ENCODE assay signal across 8 mouse cellular contexts in genomic region chr17:35699919-35700318, GRCm38 (mm10). TPM values are rescaled to one million over a fixed set of nuclear protein-coding genes. Genes with fewer than 3 reads are reported as not detected.
A peak's percentile ranks its signal among the peaks of the same experiment; 100 is the strongest.
DNase-seq lines count a peak whose midpoint lies in the region; ATAC-seq and TF ChIP-seq lines count a peak whose summit lies in the region.

No protein-coding gene starts in this region.

- DNase-seq in ES-E14 (ENCODE audit: low read depth, low spot score): no peak
- DNase-seq in forebrain, embryonic 14.5 days (ENCODE audit: low spot score): peak; percentile 62
- peak; percentile 70 to 80 for DNase-seq in heart, postnatal 36 days
- DNase-seq in layer of hippocampus, adult 9-11 months: peak; percentile 86
- peak; percentile 77 for DNase-seq in right cerebral cortex, adult 18-20 months

- 2% methylated on average over 19 of the region's 19 CpGs for WGBS in forebrain, embryonic 14.5 days
- 3% methylated on average over 19 of the region's 19 CpGs for WGBS in lung, embryonic 15.5 days

- peak; percentile 45; the same call in 1 of the 2 replicates for ATAC-seq in cerebellum, adult (ENCODE audit: insufficient number of reproducible peaks, low FRiP score, low TSS enrichment)
- no peak for ATAC-seq in forebrain, embryonic 14.5 days
- ATAC-seq in lung, embryonic 15.5 days (ENCODE audit: borderline replicate concordance, extremely low read depth, low FRiP score, low TSS enrichment): 0 out of 2 replicates have a peak, but pooled peaks have one; percentile 9
- ATAC-seq in inflammation-experienced regulatory T-cells, adult 6 months: no peak

- H3K27ac ChIP-seq in ES-E14 (ENCODE audit: insufficient read depth, low read depth, low read length, poor library complexity, severe bottlenecking): no peak overlapping the region
- peak overlapping the region; percentile 99 for H3K27ac ChIP-seq in forebrain, embryonic 14.5 days (ENCODE audit: low read depth, low read length)
- H3K27ac ChIP-seq in lung, embryonic 15.5 days: peak overlapping the region; percentile 98

- peak overlapping the region; percentile 72 for H3K9ac ChIP-seq in ES-E14 (ENCODE audit: insufficient read depth, low read depth, low read length, poor library complexity, severe bottlenecking)
- peak overlapping the region; percentile 94 for H3K9ac ChIP-seq in forebrain, embryonic 14.5 days (ENCODE audit: low read length)
- H3K9ac ChIP-seq in lung, embryonic 15.5 days: peak overlapping the region; percentile 77

- H3K4me2 ChIP-seq in forebrain, embryonic 14.5 days (ENCODE audit: low read length): peak overlapping the region; percentile 71
- peak overlapping the region; percentile 88 for H3K4me2 ChIP-seq in lung, embryonic 15.5 days

- H3K9me3 ChIP-seq in ES-E14 (ENCODE audit: control insufficient read depth, insufficient read depth, low read depth, low read length): no peaks in the 10 kb centered on the region
- no peaks in the 10 kb centered on the region for H3K9me3 ChIP-seq in forebrain, embryonic 14.5 days (replicated peaks; ENCODE audit: control insufficient read depth, low read length)
- H3K9me3 ChIP-seq in lung, embryonic 15.5 days: no peaks in the 10 kb centered on the region

- H3K4me3 ChIP-seq in ES-E14 (ENCODE audit: insufficient read depth in 1 of 2, low read depth in 1 of 2, low read length in 2 of 2, poor library complexity in 1 of 2, severe bottlenecking in 1 of 2): peak overlapping the region; percentile 67 to 81
- H3K4me3 ChIP-seq in forebrain, embryonic 14.5 days (ENCODE audit: low read depth, low read length): peak overlapping the region; percentile 78
- H3K4me3 ChIP-seq in lung, embryonic 15.5 days: peak overlapping the region; percentile 62

- H3K4me1 ChIP-seq in ES-E14 (ENCODE audit: control insufficient read depth in 2 of 2, insufficient read depth in 2 of 2, low read length in 2 of 2, poor library complexity in 1 of 2): peaks cover 5 to 25% of the 10 kb centered on the region in 2 experiments; a peak in 3 of 4 replicates
- peaks cover 25% of the 10 kb centered on the region for H3K4me1 ChIP-seq in forebrain, embryonic 14.5 days (ENCODE audit: control insufficient read depth, insufficient read depth, low read length)
- H3K4me1 ChIP-seq in lung, embryonic 15.5 days: peaks cover 69% of the 10 kb centered on the region

- in situ Hi-C loops in ES-E14 (cut with MboI; ENCODE audit: low sequenced_read_pairs in 2 of 2, unreplicated experiment in 2 of 2): no loop called here

- H3K27me3 ChIP-seq in forebrain, embryonic 14.5 days (replicated peaks; ENCODE audit: control insufficient read depth, insufficient read depth, low read length): no peaks in the 10 kb centered on the region
- H3K27me3 ChIP-seq in lung, embryonic 15.5 days: no peaks in the 10 kb centered on the region

- H3K36me3 ChIP-seq in ES-E14 (ENCODE audit: control insufficient read depth, insufficient read depth, low read length, poor library complexity, severe bottlenecking): no peaks in the 10 kb centered on the region
- peaks cover 13% of the 10 kb centered on the region; the same call in 1 of the 2 replicates for H3K36me3 ChIP-seq in forebrain, embryonic 14.5 days (ENCODE audit: control insufficient read depth, insufficient read depth, low read length)
- H3K36me3 ChIP-seq in lung, embryonic 15.5 days: peaks cover 7% of the 10 kb centered on the region; the same call in 1 of the 2 replicates

- intact Hi-C loops in heart, postnatal 36 days (cut with DNase I): no loop called here

TF ChIP-seq in ES-E14, 5 proteins besides CTCF, POLR2A, EP300 and RAD21:
- no peak for TF ChIP-seq ZNF384 (IDR thresholded peaks at IDR 0.05; ENCODE audit: low read depth, low read length)
- no peak for TF ChIP-seq MAFK (IDR thresholded peaks at IDR 0.05; ENCODE audit: insufficient read depth, low read depth, low read length)
- TF ChIP-seq CHD2 (IDR thresholded peaks at IDR 0.05; ENCODE audit: low read depth, low read length): no peak
- TF ChIP-seq HCFC1 (IDR thresholded peaks at IDR 0.05; ENCODE audit: borderline replicate concordance, insufficient read depth, low read length): no peak
- no peak for TF ChIP-seq ZC3H11A (IDR thresholded peaks at IDR 0.05; ENCODE audit: borderline replicate concordance, low read depth, low read length)

RNA-seq across cellular contexts. Expression of gene Ddr1, which starts 4.5 kb away (rescaled TPM):
- total RNA-seq in ES-E14 (2012; rRNA removed): 46.0 and 78.8 TPM in 2 replicates
- 62.0 and 74.5 TPM in 2 replicates for polyA plus RNA-seq in forebrain, embryonic 14.5 days (2014; fragmentation: Nextera tagmentation; extraction: Ambion mirVana)
- 10 to 100 TPM; 29.3 to 37.4 TPM for total RNA-seq in heart, postnatal 36 days (2021)
- polyA plus RNA-seq in lung, embryonic 15.5 days (2015; fragmentation: Nextera tagmentation; extraction: Ambion mirVana): 46.8 and 51.9 TPM in 2 replicates
- 1 to 10 TPM in 1 of 3 experiments, under 1 TPM in 2; 0.65 to 1.1 (median 0.73) TPM for polyA plus RNA-seq in inflammation-experienced regulatory T-cells, adult 6 months (2017; shearing (Covaris generic))

RNA-seq across cellular contexts. Expression of gene Gtf2h4, which starts 26.4 kb away (rescaled TPM):
- total RNA-seq in ES-E14 (2012; rRNA removed): 75.3 and 83.0 TPM in 2 replicates
- 36.9 and 38.2 TPM in 2 replicates for polyA plus RNA-seq in forebrain, embryonic 14.5 days (2014; fragmentation: Nextera tagmentation; extraction: Ambion mirVana)
- total RNA-seq in heart, postnatal 36 days (2021): 10 to 100 TPM; 16.9 to 17.4 TPM
- polyA plus RNA-seq in lung, embryonic 15.5 days (2015; fragmentation: Nextera tagmentation; extraction: Ambion mirVana): 48.8 and 49.9 TPM in 2 replicates
- polyA plus RNA-seq in inflammation-experienced regulatory T-cells, adult 6 months (2017; shearing (Covaris generic)): 10 to 100 TPM; 16.7 to 24.7 (median 17.9) TPM

RNA-seq across cellular contexts. Expression of gene Vars2, which starts 32.5 kb away (rescaled TPM):
- 58.5 and 90.3 TPM in 2 replicates for total RNA-seq in ES-E14 (2012; rRNA removed)
- 9.3 and 11.5 TPM in 2 replicates for polyA plus RNA-seq in forebrain, embryonic 14.5 days (2014; fragmentation: Nextera tagmentation; extraction: Ambion mirVana)
- 10 to 100 TPM; 31.9 to 33.0 TPM for total RNA-seq in heart, postnatal 36 days (2021)
- polyA plus RNA-seq in lung, embryonic 15.5 days (2015; fragmentation: Nextera tagmentation; extraction: Ambion mirVana): 20.7 and 22.4 TPM in 2 replicates
- 10 to 100 TPM; 10.4 to 13.2 (median 12.7) TPM for polyA plus RNA-seq in inflammation-experienced regulatory T-cells, adult 6 months (2017; shearing (Covaris generic))

RNA-seq across cellular contexts. Expression of gene Mucl3, which starts 56.4 kb away (rescaled TPM):
- total RNA-seq in ES-E14 (2012; rRNA removed): 0.85 and 1.1 TPM in 2 replicates
- not detected in 2 replicates for polyA plus RNA-seq in forebrain, embryonic 14.5 days (2014; fragmentation: Nextera tagmentation; extraction: Ambion mirVana)
- total RNA-seq in heart, postnatal 36 days (2021): not detected
- polyA plus RNA-seq in lung, embryonic 15.5 days (2015; fragmentation: Nextera tagmentation; extraction: Ambion mirVana): 1.2 and 1.3 TPM in 2 replicates
- under 1 TPM in 1 of 3 experiments, not detected in 2; 0.26 TPM for polyA plus RNA-seq in inflammation-experienced regulatory T-cells, adult 6 months (2017; shearing (Covaris generic))

Comparison
In these comparisons a context has a peak if more than half of its experiments do, and no peak if none do; other contexts are left out.
1. ATAC-seq: peak in cerebellum, adult (single experiment) and lung, embryonic 15.5 days (single experiment); none in forebrain, embryonic 14.5 days (single experiment) and inflammation-experienced regulatory T-cells, adult 6 months (single experiment).
2. RNA of gene Ddr1, which starts 4.5 kb away (polyA plus RNA-seq): 62.0 to 74.5 TPM in forebrain, embryonic 14.5 days and 46.8 to 51.9 TPM in lung, embryonic 15.5 days; 0.65 to 1.1 TPM in inflammation-experienced regulatory T-cells, adult 6 months; every median in the first group is over 10 times any median in the second.
3. Peak in every context shown above with its lines, with median percentiles within 50 percentile points of each other: H3K4me3 ChIP-seq and H3K9ac ChIP-seq.